Mouse (Mus musculus) natural killer cell, adult 2 months (primary cell): ENCODE measurements around the gene Stxbp3.
A peak's percentile ranks its signal among the peaks of the same experiment; 100 is the strongest.

Experiments used
- DNase-seq, 2 experiments: peaks; one replicate each; pipeline ENCODE4 v3.0.0; 2022; ENCODE audit warnings: low spot score in 2 of 2

Stxbp3 gene

GRCm38 (mm10) chr3:108765476-108765875, 74.8 kb downstream of the Stxbp3 start:
- no peak for DNase-seq

GRCm38 (mm10) chr3:108764976-108765375, 75.3 kb downstream of the Stxbp3 start:
- DNase-seq: no peak

- DNase-seq: no peak
These were observed 76.6 kb downstream of the Stxbp3 start for GRCm38 (mm10) chr3:108763691-108764090.

- DNase-seq: no peak
These were observed 77.7 kb downstream of the Stxbp3 start for GRCm38 (mm10) chr3:108762597-108763111.

GRCm38 (mm10) chr3:108759566-108760420, 80.5 kb downstream of the Stxbp3 start:
- no peak for DNase-seq

GRCm38 (mm10) chr3:108757570-108757969, 82.8 kb downstream of the Stxbp3 start:
- DNase-seq: no peak

- peak; percentile 14 to 58 for DNase-seq
These were observed 84.2 kb downstream of the Stxbp3 start for GRCm38 (mm10) chr3:108756131-108756530.

GRCm38 (mm10) chr3:108755542-108755941, 84.8 kb downstream of the Stxbp3 start:
- DNase-seq: no peak

GRCm38 (mm10) chr3:108754541-108754940, 85.8 kb downstream of the Stxbp3 start:
- no peak for DNase-seq

GRCm38 (mm10) chr3:108751691-108752090, 88.6 kb downstream of the Stxbp3 start:
- no peak for DNase-seq

GRCm38 (mm10) chr3:108751061-108751460, 89.3 kb downstream of the Stxbp3 start:
- no peak for DNase-seq

- DNase-seq: no peak
These were observed 96.3 kb downstream of the Stxbp3 start for GRCm38 (mm10) chr3:108744060-108744459.
